Mouse (Mus musculus): Measurements from ENCODE around the gene Atp11a.

The Atp11a gene

DNA sequence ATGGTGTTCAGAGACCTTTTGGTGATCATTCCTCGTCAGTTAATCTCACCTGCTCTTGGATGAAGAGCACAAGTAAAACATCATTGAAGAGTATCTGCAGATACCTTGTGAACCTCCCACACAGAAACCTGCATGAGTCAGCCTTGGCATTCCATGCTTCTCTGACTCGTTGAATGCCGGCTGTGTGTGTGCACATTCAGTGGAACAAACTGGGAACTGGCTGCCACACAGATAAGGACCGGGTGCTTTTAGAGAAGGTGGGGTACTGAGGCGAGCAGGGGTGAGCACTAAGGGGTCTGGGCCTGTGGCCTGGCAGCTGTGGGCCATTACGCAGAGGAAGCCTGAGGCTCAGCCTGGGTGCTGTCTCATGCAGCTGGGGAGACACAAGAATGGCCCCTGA is 11.9 kb downstream of the Atp11a start:
- DNase-seq (ENCODE audit: extremely low read depth, insufficient read length, low spot score): peak; percentile 32

GRCm38 (mm10) chr8:12769296-12769695 is 12.5 kb downstream of the Atp11a start:
- DNase-seq (ENCODE audit: extremely low read depth, insufficient read length, low spot score): no peak

- no peak for DNase-seq (ENCODE audit: extremely low read depth, insufficient read length, low spot score)
Observed at GRCm38 (mm10) chr8:12772319-12772718, 15.5 kb downstream of the Atp11a start.

DNA sequence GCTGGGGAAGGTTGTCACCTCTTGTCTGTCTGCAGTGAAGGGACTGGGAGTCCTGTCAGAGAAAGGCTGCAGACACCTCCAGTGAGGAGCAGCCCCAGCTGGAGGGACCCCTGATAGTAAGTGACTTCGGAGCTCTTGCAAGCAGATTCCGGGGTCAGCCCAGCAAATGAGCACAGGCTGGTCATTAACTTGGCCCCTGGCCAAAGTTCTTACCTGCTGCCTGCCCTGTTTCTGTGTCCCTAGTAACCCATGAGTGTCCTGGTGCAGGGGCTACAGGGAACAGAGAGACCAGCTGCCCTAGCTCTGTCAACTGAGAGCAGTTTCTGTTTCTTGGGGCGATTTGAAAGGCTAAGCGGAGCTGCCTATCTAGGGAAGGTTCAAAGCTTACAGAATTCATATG is 17.1 kb downstream of the Atp11a start:
- DNase-seq (ENCODE audit: extremely low read depth, insufficient read length, low spot score): no peak

- no peak for DNase-seq (ENCODE audit: extremely low read depth, insufficient read length, low spot score)
Observed at GRCm38 (mm10) chr8:12774872-12775298, 18.1 kb downstream of the Atp11a start.

DNA sequence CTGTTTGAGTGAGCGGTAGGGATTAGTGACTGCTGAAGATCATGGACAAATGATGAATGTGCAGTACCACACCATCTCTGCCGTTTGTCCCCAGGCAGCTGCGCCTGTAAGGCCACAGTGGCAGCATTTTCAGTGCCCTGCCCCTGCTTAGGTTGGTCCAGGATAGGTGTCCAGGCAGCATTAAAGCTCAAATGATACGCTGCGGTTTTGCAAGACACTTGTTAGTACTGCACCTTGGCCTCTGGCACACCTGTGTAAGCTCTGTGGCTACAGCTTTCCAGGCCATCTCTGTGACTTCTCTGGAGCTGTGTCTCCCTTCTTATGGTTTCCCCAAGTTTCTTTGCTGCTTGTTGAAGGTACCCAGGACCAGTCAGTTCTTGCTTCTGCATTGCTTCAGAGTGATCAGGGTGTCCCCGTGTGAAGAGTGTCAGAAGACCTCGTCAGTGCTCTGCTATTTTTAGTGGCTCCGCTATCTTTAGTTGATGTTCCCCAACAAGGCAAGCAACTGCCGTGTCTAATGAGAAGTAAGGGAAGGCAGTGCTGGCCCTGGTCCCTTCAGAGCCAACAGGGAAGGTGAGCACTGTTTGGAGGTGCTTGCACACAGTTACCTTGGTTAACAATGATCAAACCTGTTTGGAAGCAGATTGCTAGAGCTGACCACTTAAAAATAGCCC is 18.6 kb downstream of the Atp11a start:
- no peak for DNase-seq (ENCODE audit: extremely low read depth, insufficient read length, low spot score)

- no peak for DNase-seq (ENCODE audit: extremely low read depth, insufficient read length, low spot score)
Observed at GRCm38 (mm10) chr8:12776166-12776565, 19.4 kb downstream of the Atp11a start.

- no peak for DNase-seq (ENCODE audit: extremely low read depth, insufficient read length, low spot score)
Observed at GRCm38 (mm10) chr8:12777171-12777570, 20.4 kb downstream of the Atp11a start.

GRCm38 (mm10) chr8:12779541-12779940 is 22.7 kb downstream of the Atp11a start:
- no peak for DNase-seq (ENCODE audit: extremely low read depth, insufficient read length, low spot score)

GRCm38 (mm10) chr8:12785508-12785907 is 28.7 kb downstream of the Atp11a start:
- DNase-seq (ENCODE audit: extremely low read depth, insufficient read length, low spot score): no peak

DNA sequence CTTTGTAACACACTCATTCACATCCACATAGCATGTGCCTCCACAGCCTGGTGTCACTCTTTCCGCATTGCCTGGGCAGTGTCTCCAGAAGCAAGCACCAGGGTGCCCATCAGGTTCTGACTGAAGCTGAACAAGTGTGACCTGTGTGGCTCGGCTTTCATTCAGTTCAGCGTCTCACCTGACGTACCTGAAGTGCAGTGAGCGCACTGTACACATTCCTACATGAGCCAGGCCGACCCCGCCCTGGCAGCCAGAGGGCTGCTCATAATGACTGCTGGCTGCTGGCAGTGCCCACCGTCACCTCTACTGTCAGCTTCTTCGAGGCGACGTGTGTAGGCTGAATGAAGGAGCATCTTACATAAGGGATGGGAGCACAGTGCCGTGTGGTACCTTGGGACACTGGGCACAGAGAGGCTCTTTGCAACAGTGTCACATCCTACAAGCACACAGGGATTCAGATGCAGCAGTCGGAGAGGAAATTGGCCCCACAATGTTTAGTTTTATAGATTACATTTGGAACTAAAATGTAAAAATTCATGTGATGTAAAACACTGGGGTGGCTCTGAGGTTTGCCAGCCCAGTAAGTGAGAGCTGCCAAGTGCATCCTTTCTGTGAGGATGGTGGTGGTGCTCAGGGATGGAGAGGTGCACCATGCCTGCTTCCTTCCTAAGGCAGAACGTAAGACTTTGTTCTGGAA is 29.6 kb downstream of the Atp11a start:
- DNase-seq (ENCODE audit: extremely low read depth, insufficient read length, low spot score): no peak

GRCm38 (mm10) chr8:12786958-12787301 is 30.1 kb downstream of the Atp11a start:
- no peak for DNase-seq (ENCODE audit: extremely low read depth, insufficient read length, low spot score)

GRCm38 (mm10) chr8:12787427-12787826 is 30.6 kb downstream of the Atp11a start:
- DNase-seq (ENCODE audit: extremely low read depth, insufficient read length, low spot score): no peak

DNA sequence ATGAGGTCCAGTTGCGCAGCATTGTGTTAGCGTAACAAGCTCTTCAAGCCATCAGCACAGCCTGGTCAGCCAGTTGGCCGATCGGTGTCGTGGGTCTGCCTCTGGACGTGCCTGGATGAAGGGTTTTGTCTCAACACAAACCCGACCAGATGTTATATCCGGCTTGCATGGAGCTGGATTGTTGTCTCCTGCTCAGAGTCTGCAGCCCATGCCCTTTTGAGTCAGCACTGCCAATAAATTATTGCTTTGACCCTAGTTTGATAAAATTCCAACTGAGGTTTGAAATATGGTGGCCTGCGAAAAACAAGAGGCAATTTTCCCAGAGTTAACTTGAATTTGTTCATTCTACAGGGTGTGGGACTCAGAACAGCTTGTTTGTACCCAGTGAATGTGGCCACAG is 31.9 kb downstream of the Atp11a start:
- no peak for DNase-seq (ENCODE audit: extremely low read depth, insufficient read length, low spot score)

DNA sequence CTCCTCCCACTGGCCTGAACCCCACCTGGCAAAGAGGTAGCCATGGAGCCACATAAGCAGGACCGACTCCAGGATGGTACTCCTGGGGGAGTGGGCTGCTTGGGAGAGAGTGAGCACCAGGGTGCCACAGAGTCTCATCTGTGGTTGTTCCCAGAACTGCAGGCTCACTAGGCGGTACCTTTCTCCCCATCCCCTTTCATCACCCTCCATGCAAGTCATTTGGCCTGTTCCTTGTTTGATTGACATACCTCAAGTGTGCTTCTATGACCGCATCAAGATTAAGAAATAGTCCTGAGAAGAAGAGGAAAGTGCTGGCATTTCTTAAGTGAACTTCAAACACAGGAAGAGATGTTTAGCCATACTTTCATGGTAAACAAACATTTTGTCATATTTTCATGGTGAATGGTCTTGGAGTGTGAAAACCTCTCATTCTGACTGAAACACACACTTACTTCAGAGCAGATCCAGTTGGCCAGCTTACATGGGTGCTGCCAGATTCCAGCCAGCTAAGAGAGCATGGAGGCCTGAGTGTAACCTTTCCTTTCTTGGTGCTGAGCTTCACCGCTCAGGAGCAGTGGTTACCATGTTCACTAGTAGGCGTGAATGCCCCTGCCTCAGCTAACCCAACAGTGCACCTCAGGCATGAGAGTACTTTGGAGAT is 38.3 kb downstream of the Atp11a start:
- no peak for DNase-seq (ENCODE audit: extremely low read depth, insufficient read length, low spot score)

DNA sequence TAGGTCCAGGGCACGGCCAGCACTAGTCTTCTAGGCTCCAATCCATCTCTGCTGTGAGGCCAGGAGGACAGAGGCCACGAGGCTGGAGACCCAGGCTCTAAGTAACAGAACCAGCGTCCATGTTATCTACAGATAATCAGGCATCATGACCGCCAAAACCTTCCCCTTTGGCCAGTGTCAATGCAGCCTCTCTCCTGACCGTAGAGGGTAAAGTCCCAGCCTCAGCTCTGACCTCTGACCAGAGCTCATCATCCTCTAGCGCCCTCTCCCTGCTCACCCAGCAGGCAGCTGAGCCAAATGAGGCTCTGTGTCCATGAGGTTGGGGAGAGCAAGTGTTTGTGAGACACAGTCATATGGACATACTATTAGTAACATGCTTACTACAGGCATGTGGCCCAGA is 42.3 kb downstream of the Atp11a start:
- DNase-seq (ENCODE audit: extremely low read depth, insufficient read length, low spot score): no peak

DNA sequence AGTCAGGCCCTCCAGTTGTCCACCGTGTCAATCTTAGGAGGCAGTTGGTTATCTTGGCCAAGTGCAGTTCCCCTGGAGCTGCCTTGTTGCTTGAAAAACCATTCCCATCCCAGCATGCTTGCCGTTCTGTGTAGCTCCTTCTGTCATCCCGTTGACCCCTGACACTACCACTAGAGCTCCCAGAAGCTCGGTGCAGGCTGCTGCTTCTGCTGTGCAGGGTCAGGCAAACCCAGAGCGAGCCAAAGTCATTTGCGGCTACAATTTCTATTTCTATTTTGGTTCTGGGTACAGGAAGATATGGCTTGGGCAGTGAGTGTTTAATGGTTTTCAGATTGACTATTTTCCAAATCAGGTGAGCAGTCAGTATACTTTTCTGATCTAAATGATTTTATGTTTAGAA is 43.0 kb downstream of the Atp11a start:
- no peak for DNase-seq (ENCODE audit: extremely low read depth, insufficient read length, low spot score)

- DNase-seq (ENCODE audit: extremely low read depth, insufficient read length, low spot score): no peak
Observed at GRCm38 (mm10) chr8:12800246-12800645, 43.4 kb downstream of the Atp11a start.

DNA sequence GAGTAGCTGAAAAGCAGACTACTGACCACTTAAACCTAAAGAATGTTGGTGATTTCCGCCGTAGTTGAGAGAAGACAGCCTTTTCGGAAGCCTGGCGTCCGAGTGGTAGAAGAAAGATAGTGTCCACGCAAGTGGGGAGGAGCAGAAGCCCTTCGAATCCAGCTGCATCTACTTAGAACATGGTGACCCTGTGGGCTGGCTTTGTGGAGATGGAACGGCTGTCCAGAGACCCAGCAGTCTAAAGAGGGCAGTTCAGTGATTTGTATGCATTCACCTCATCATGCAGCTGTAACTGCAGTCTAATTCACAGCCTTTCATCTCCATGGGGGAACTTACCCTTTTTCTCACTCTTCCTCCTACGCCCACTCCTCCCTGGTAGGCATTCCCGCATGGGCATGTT is 44.8 kb downstream of the Atp11a start:
- DNase-seq (ENCODE audit: extremely low read depth, insufficient read length, low spot score): no peak

DNA sequence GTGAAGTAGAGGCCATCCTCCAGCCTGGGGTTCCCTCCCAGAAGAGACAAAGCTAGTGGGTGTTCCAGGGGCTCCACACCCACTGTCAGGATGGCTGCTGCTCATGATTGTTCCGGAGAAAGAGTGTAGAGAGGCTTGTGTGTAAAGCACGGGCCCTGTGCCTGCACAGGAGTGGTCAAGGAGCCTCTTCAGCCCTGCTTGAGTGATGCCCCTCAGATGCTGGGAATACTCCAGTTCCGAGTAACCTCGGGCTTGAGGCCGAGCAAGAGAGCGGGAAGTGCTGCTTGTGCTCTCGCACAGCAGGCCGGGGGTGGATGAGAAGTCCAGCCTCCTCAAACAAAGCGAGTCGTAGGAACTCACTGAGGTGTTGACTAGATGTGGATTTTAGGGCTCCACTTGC is 46.3 kb downstream of the Atp11a start:
- DNase-seq (ENCODE audit: extremely low read depth, insufficient read length, low spot score): no peak

GRCm38 (mm10) chr8:12804909-12805308 is 48.1 kb downstream of the Atp11a start:
- no peak for DNase-seq (ENCODE audit: extremely low read depth, insufficient read length, low spot score)

- no peak for DNase-seq (ENCODE audit: extremely low read depth, insufficient read length, low spot score)
Observed at GRCm38 (mm10) chr8:12805569-12805968, 48.8 kb downstream of the Atp11a start.

Data from 3134 (cell line).